Mouse (Mus musculus): ENCODE measurements around the gene Lmbrd2.
"Not testable (repeated sequence)": the region's sequence is repeated elsewhere in the genome, so short reads cannot be mapped to it uniquely, and the experiment has no call there.

Lmbrd2 gene

GRCm38 (mm10) chr15:9134891-9135507, 5.4 kb upstream of the Lmbrd2 start:
- no peak for DNase-seq (ENCODE audit: low spot score)

- no peak for DNase-seq (ENCODE audit: low spot score)
Measured at GRCm38 (mm10) chr15:9139447-9139846, 903 bp upstream of the Lmbrd2 start.

GRCm38 (mm10) chr15:9140684-9141171, 378 bp downstream of the Lmbrd2 start:
- no peak for DNase-seq (ENCODE audit: low spot score)

GRCm38 (mm10) chr15:9155325-9155724, 15.0 kb downstream of the Lmbrd2 start, which contains the start of gene Skp2:
Gene Skp2 (minus strand): TSS chr15:9155425.
- no peak for DNase-seq (ENCODE audit: low spot score)

GRCm38 (mm10) chr15:9162557-9163070, 22.3 kb downstream of the Lmbrd2 start:
- DNase-seq (ENCODE audit: low spot score), result no peak

GRCm38 (mm10) chr15:9164125-9164524, 23.8 kb downstream of the Lmbrd2 start:
- no peak for DNase-seq (ENCODE audit: low spot score)

- no peak for DNase-seq (ENCODE audit: low spot score)
Measured at GRCm38 (mm10) chr15:9177038-9177437, 36.7 kb downstream of the Lmbrd2 start.

GRCm38 (mm10) chr15:9183995-9184394, 43.6 kb downstream of the Lmbrd2 start:
- no peak for DNase-seq (ENCODE audit: low spot score)

GRCm38 (mm10) chr15:9189796-9190195, 49.4 kb downstream of the Lmbrd2 start:
- no peak for DNase-seq (ENCODE audit: low spot score)

- not testable (repeated sequence) for DNase-seq (ENCODE audit: low spot score)
Measured at GRCm38 (mm10) chr15:9192685-9193084, 52.3 kb downstream of the Lmbrd2 start.

GRCm38 (mm10) chr15:9198421-9198820, 58.1 kb downstream of the Lmbrd2 start:
- no peak for DNase-seq (ENCODE audit: low spot score)

- no peak for DNase-seq (ENCODE audit: low spot score)
Measured at GRCm38 (mm10) chr15:9211891-9212290, 71.5 kb downstream of the Lmbrd2 start.

- not testable (repeated sequence) for DNase-seq (ENCODE audit: low spot score)
Measured at GRCm38 (mm10) chr15:9213026-9213425, 72.7 kb downstream of the Lmbrd2 start.

- not testable (repeated sequence) for DNase-seq (ENCODE audit: low spot score)
Measured at GRCm38 (mm10) chr15:9213431-9213830, 73.1 kb downstream of the Lmbrd2 start.

- no peak for DNase-seq (ENCODE audit: low spot score)
Measured at GRCm38 (mm10) chr15:9216446-9216845, 76.1 kb downstream of the Lmbrd2 start.

GRCm38 (mm10) chr15:9230917-9231316, 90.6 kb downstream of the Lmbrd2 start:
- DNase-seq (ENCODE audit: low spot score), result not testable (repeated sequence)

- no peak for DNase-seq (ENCODE audit: low spot score)
Measured at GRCm38 (mm10) chr15:9246345-9246744, 106.0 kb downstream of the Lmbrd2 start.

Data from layer of hippocampus, adult 11-12 months (tissue).